Mouse (Mus musculus) kidney, adult 2 months (tissue): ENCODE measurements at regions not wholly inside any gene's neighbourhood (a gene's known extent, or its start where the extent isn't known, plus 50 kb on each side); places are given as distances from the start of the nearest gene placed in this dataset.

Experiments
- DNase-seq: peaks from one replicate; pipeline ENCODE4 v3.0.0; 2021
- H3K27ac ChIP-seq: fragments of 200-500 bp; 2 replicates; pipeline ENCODE4 v1.5.1; 2012; ENCODE audit warnings: low read depth, low read length, control low read depth, inconsistent platforms; ENCODE audit not compliant: insufficient read depth
- H3K27me3 ChIP-seq: fragments of 200-500 bp; replicated peaks from 2 replicates; pipeline ENCODE4 v1.6.1; 2012; ENCODE audit warnings: mild to moderate bottlenecking, moderate library complexity, low read length, inconsistent platforms; ENCODE audit not compliant: control insufficient read depth, insufficient read depth
- H3K36me3 ChIP-seq: fragments of 200-500 bp; 2 replicates; pipeline ENCODE4 v1.6.1; 2012; ENCODE audit warnings: mild to moderate bottlenecking, moderate library complexity, low read length, inconsistent platforms; ENCODE audit not compliant: control insufficient read depth, insufficient read depth
- H3K4me1 ChIP-seq: fragments of 200-500 bp; 2 replicates; pipeline ENCODE4 v1.6.1; 2011; ENCODE audit warnings: low read length; ENCODE audit not compliant: control insufficient read depth, insufficient read depth
- H3K4me3 ChIP-seq: fragments of 200-500 bp; 2 replicates; pipeline ENCODE4 v1.5.1; 2011; ENCODE audit warnings: mild to moderate bottlenecking, low read depth, low read length, control low read depth; ENCODE audit not compliant: insufficient read depth
- CTCF ChIP-seq: fragments of 200-500 bp; conservative IDR thresholded peaks from 2 replicates; pipeline ENCODE4 v1.5.1; 2011; ENCODE audit warnings: low read depth, mild to moderate bottlenecking, control low read depth, low read length, moderate library complexity, mixed read lengths; ENCODE audit not compliant: insufficient read depth, insufficient read length
- POLR2A ChIP-seq: fragments of 200-500 bp; IDR thresholded peaks from one replicate; pipeline ENCODE4 v1.6.1; 2011; ENCODE audit warnings: low read depth, low read length, control low read depth
- WGBS: fragments of 180-500 bp; shearing (Covaris S2); methylation state at CpG from one replicate; pipeline ENCODE4 v1.1.7; 2018; 5-methylcytosine and 5-hydroxymethylcytosine counted together

DNA sequence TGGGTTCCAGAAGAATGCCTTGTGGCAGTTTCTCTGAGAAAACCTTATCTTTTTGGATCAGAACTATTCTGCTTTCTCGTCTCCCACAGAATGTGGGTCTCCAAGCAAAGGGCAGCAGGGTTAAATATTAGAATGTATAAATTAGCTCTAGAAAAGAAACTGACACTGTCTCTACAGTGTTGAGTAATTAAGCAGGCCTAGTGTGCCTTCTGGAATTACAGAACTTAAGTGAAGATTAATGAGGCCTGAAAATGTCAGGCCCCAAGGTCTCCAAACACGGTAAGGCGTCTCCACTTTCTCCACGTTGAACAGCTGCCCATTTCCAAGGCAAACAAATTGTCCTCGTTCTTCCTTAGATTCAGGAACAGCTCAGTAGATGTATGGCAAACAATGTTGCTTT is 66.5 kb upstream of the Tyrp1 start:
- no peak overlapping the region for H3K4me3 ChIP-seq
- no peak overlapping the region for H3K27ac ChIP-seq
- no peaks in the 10 kb centered on the region for H3K36me3 ChIP-seq
- TF ChIP-seq CTCF (no peak), POLR2A (no peak)
- H3K4me1 ChIP-seq, result no peaks in the 10 kb centered on the region
- WGBS, result 36% methylated on average over 5 of the region's 5 CpGs
- no peaks in the 10 kb centered on the region for H3K27me3 ChIP-seq
- DNase-seq, result no peak
